Mouse (Mus musculus) heart, adult 18-20 months (tissue): ENCODE data around the gene Celsr2. TPM values are rescaled to one million over a fixed set of nuclear protein-coding genes. Genes with fewer than 3 reads are reported as not detected.

ENCODE experiments used
- DNase-seq, 2 experiments: peaks; one replicate each; pipeline ENCODE4 v3.0.0; 2021 to 2022; ENCODE audit warnings: mixed read lengths in 1 of 2
- long read RNA-seq, 2 experiments: library from polyadenylated mRNA; stranded (forward); transcript quantifications; one replicate each; pipeline ENCODE4 v2.0.0; 2021
- total RNA-seq, 2 experiments: library from RNA; stranded (reverse); gene quantifications; 2 replicates each; pipeline ENCODE4 v1.2.3; 2021

Celsr2 gene
- 1 to 10 TPM; 5.9 to 9.5 TPM for total RNA-seq
- long read RNA-seq, experiment 1, partial matches to known transcripts = 2 of 3 reads
- long read RNA-seq, experiment 1, other reads (novel, unspliced or antisense) = 1 of 3 reads
- long read RNA-seq, experiment 2, partial matches to known transcripts = 2 of 3 reads
- long read RNA-seq, experiment 2, other reads (novel, unspliced or antisense) = 1 of 3 reads

- DNase-seq = no peak
Observed at GRCm38 (mm10) chr3:108414857-108415830, at the start of gene Celsr2. Celsr2 (minus strand) TSS chr3:108415552.

DNA sequence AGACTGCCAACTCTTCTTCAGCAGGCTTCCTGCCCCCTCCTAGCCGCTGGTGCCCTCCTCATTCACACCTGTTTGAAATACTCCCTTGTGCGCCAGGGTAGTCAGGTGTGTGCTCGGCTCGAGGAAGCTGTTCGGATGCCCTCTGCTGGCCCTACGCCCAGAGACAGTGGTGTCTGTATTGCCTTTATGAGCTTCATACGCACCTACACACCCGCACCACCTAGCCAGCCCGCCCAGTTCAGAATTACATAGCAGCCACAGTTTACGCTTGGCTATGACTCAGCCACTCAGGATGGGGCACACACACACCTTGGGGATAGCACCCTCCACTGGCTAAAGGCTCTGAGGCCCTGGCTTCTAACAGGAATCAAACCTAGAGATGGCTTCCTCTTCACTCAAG, 43.5 kb upstream of the Celsr2 start:
- peak in 1 of 2 experiments; percentile 13 for DNase-seq

DNA sequence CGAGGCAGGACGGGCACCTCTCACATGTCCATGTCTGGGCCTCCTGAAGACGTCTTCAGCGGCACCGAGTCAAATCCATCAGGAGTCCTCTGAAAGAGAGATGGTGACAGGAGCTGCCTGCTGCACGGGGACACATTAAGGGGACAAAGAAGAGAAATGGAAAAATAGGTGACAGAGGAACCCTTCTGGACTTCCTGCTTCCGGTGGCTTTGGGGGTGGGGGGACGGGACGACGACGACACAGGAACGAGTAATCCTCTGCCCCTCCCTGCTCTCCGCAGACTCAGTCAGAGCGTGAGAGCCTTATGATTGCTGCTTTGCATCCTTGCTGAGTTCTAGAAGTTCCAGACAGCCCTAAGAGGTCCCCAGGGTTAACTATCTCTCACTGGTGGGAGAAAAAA, 43.0 kb upstream of the Celsr2 start:
- DNase-seq = no peak

GRCm38 (mm10) chr3:108454172-108454571, 38.8 kb upstream of the Celsr2 start:
- no peak for DNase-seq

DNA sequence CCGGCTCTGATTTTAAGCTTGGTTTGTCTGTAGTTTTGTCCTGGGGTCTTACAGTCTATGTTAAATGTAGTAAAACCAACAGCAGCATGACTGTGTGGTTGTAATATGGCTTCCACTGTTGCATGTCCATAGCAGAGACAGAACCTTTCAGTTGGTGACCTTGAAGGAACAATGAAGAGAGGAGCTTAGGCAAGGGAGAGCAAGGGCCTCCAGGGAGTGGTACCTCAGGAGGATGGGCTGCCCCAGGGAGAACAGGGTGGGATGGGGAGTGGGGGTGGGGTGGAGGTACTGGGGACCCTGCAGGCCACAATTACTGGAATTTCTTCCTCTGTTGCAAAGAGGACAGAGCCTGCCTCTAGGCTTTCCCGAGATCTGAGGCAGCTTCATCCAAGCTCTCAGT, 36.6 kb upstream of the Celsr2 start:
- no peak for DNase-seq

DNA sequence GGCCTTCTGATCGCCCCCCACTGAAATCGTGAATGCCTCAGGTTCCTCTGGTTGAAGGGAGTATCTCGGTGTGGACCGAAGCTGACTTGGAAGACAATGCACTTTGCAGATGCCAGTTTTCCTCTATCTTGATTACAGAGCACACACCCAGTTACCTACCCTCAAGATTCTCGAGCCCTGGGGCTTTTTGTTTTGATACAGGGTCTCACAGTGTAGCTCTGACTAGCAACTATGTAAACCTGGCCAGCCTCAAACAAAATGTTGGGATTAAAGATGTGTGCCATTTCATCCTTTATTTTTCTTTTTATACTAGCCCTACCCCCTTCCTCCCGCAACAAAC, 30.0 kb upstream of the Celsr2 start:
- no peak for DNase-seq

- peak; percentile 91 to 94 for DNase-seq
Observed at GRCm38 (mm10) chr3:108444698-108445365, 29.5 kb upstream of the Celsr2 start, which contains the start of gene Sars. Sars (minus strand) TSS chr3:108445209.

DNA sequence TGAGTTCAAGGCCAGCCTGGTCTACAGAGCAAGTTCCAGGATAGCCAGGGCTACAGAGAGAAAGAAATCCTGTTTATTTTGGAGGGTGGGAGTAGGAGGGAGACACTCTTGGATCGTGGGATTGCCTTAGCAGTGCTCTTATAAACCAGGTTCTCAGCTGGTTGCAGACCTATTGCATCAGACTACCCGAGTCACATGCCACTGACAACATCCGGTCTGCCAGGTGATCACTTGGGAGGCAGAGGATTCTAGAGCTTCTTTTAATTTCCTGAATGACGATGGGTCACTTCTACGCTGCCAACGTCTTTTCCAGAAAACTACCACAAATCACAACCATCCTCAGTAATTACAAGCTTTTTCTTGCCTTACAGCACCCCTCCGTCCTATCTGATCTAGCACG, 28.7 kb upstream of the Celsr2 start:
- peak; percentile 57 to 62 for DNase-seq

GRCm38 (mm10) chr3:108436380-108436714, 21.0 kb upstream of the Celsr2 start:
- DNase-seq = no peak

GRCm38 (mm10) chr3:108435701-108436379, 20.5 kb upstream of the Celsr2 start:
- DNase-seq = peak in 1 of 2 experiments; percentile 55

DNA sequence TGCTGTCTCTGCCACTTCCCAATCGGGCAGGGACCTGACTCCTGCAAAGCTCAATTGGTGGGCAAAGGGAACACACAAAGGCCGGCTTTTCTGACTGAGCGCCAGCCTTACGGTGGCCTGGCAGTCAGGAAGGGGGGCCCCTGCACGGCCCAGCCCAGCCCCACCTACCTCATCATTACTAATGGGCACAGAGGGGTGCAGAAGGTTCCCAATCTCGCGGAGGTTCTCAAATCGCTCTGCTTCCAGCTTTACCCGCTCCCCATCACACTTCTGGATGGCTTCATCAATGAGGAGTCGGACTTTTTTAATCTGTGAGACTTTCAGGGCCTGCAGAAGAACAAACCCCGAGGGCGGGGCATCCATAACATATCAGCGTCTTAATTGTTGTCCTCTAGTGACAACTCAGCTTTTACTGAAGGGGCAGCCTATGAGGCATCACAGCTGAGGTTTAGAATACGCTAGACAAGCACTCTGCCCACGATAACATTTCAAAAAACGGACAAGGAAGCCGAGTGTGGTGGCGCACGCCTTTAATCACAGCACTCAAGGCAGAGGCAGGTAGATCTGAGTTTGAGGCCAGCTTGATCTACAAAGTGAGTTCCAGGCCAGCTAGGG, 18.6 kb upstream of the Celsr2 start:
- no peak for DNase-seq

- DNase-seq = no peak
Observed at GRCm38 (mm10) chr3:108433188-108433880, 18.0 kb upstream of the Celsr2 start.

DNA sequence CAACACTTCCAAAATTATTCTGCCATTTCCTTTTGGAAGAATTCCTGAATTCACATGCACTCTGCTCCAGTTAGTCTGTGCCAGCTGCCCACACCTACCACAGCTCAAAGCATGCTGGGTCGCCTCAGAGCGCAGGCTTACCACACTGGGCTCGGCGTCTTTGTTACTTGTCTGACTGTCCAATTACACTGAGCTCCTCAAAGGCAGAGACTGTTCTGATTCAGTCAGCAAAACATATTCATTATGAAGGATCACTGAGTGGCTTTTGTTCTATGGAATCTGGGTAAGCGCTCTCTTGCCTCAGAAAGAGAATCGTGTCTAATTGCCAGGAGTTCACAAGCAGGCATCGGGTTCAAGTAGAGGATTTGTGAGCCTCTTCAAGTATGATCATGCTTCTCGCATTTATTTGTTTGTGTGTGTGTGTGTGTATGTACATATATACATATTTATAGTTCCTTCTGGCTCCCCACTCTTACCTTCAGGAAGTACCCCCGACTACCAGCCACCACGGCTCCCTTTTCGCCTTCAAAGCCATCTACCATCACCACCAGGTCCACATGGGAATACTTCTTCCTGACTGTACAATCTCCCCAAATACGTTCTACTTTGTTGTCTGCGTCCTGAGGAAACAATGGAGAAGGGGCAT, 17.3 kb upstream of the Celsr2 start:
- DNase-seq = no peak

DNA sequence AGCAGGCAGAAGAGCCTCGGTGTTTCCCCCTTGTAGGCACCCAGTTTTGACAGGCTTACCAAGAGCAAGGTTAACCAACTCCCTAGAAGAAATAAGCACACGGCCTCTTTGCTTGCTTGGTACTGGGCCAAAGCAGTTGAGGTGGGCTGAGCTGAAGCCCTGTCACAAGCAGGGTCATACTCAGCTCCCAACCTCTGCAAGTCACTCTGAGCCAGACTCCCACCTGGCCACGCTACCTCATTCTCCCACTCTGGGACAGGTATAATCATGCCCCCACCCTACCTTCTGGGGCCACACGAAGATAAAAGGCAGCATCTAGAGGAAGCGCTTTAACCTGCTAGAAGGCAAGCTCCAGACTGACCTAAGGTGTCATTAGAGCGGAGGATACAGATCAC, 10.3 kb upstream of the Celsr2 start:
- no peak for DNase-seq

DNA sequence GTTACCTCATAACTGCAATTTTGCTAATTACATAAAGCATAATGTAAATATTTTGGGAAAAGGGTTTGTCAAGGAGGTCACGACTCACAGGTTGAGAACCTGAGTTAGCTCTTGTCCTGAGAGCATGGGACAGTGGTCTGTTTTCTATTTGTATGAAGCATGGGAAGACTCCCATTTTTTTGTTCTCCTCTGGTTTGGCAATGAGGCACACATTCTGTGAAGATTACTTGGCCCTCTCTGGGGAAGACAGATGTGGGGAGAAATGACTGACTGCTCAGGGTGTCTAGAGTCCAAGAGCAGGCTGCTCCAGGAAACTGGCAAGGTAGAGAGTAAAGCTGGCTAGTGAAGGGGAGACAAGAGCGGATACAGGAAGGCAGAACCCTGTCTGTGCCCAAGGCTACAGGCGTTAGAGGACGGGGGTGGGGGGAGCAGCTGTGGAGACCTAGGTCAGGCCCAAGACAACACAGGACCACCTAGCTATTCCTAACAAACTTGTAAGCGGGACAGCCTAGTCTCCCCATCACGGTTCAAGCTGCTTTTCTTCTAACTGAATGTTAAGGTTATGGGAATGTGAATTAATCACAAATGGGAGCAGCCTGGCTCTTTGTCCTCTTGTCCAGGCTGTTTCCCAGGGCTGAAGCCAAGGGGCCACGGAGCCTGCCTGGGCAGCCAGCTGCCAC, 9.7 kb upstream of the Celsr2 start:
- DNase-seq = no peak

GRCm38 (mm10) chr3:108423844-108424801, 8.8 kb upstream of the Celsr2 start:
- DNase-seq = peak; percentile 38 to 42

GRCm38 (mm10) chr3:108423006-108423405, 7.7 kb upstream of the Celsr2 start:
- no peak for DNase-seq

DNA sequence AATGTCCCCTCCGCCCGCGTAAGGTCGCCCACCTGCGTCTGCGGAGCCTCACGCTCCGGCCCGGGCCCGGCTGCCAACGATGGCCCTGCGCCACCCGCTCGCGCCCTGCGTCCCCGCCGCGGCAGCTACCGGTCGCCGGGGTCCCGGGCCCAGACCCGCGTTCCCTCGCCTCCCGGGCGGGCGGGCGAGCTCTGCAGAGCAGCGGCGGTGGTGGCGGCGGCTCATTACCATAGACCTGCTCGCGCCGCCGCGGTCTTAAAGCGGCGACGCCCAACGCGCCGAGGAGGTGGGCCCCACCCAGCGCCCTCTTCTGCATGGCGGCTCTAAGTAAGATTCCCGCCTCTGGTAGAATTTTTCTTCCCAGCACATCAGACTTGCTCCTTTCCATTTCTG, 475 bp upstream of the Celsr2 start:
- DNase-seq = peak; percentile 60 to 71
